Mouse (Mus musculus): ENCODE data around the gene Fancc. TPM values are rescaled to one million over a fixed set of nuclear protein-coding genes. Genes with fewer than 3 reads are reported as not detected.
"Not testable (repeated sequence)": the region's sequence is repeated elsewhere in the genome, so short reads cannot be mapped to it uniquely, and the experiment has no call there.

Gene Fancc
- polyA plus RNA-seq, 1 experiment from 2014 or later, result 12.8 TPM

- H3K27me3 ChIP-seq, result no peaks in the 10 kb centered on the region
- no peak overlapping the region for H3K27ac ChIP-seq
- H3K4me1 ChIP-seq (replicated peaks), result no peaks in the 10 kb centered on the region
- 63% methylated on average over 7 of the region's 7 CpGs for WGBS
- H3K4me3 ChIP-seq, result no peak overlapping the region
- ATAC-seq (replicated peaks; ENCODE audit: insufficient number of reproducible peaks, insufficient read depth, low FRiP score, low read depth), result no peak
- H3K4me2 ChIP-seq, result no peak overlapping the region
- H3K9ac ChIP-seq, result no peak overlapping the region
- no peaks in the 10 kb centered on the region for H3K9me3 ChIP-seq (replicated peaks)
- no peaks in the 10 kb centered on the region for H3K36me3 ChIP-seq
Measured at GRCm38 (mm10) chr13:63451140-63451539, 45.9 kb downstream of the Fancc start.

DNA sequence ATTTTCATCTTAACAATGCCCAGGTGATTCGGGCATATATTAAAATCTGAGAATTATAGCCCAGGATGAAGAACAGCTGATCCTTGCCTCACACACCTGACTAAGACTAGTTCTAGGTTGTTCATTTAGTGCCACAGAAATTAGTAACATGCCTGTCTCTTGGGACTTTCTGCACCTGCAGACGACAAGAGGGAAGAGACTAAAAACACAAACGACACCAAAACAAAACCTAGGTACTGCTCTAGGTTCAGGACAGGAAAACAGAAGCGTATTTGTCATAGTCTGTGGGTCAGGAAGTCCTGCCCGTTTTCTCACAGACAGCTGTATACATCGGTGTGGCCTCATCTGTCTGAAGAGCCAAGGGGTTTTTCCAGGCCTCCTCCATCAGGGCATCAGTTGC, 51.7 kb downstream of the Fancc start:
- Histone ChIP-seq H3K9ac (no peak overlapping the region), H3K4me3 (no peak overlapping the region), H3K27ac (no peak overlapping the region), H3K4me1 (replicated peaks) (no peaks in the 10 kb centered on the region), H3K9me3 (replicated peaks) (no peaks in the 10 kb centered on the region), H3K36me3 (no peaks in the 10 kb centered on the region), H3K4me2 (no peak overlapping the region), H3K27me3 (no peaks in the 10 kb centered on the region)
- ATAC-seq (replicated peaks; ENCODE audit: insufficient number of reproducible peaks, insufficient read depth, low FRiP score, low read depth), result no peak
- WGBS, result 66% methylated on average over 6 of the region's 6 CpGs

DNA sequence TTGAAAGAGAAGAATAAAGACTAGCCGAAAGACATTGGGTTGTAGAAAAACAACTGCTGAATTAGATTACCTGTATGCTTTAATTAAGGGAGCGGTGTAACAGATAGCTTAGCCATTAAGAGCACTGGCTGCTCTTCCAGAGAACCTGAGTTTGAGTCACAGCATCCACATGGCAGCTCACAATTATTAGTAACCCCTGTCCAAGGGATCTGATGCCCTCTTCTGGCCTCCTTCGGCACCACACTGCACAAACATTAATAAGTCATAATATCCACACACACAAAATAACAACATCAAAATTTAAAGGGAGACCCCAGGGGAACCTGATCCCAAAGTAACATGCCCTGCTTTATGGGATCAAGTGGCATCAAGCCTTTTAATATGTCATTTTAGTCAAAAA, 64.3 kb downstream of the Fancc start:
- Histone ChIP-seq H3K27ac (no peak overlapping the region), H3K9me3 (replicated peaks) (no peaks in the 10 kb centered on the region), H3K4me2 (no peak overlapping the region), H3K4me3 (no peak overlapping the region), H3K27me3 (no peaks in the 10 kb centered on the region), H3K9ac (no peak overlapping the region), H3K4me1 (replicated peaks) (0 out of 2 replicates have a peak, but pooled peaks cover 3% of the 10 kb centered on the region), H3K36me3 (no peaks in the 10 kb centered on the region)
- 92% methylated on average over 3 of the region's 3 CpGs for WGBS
- no peak for ATAC-seq (replicated peaks; ENCODE audit: insufficient number of reproducible peaks, insufficient read depth, low FRiP score, low read depth)

DNA sequence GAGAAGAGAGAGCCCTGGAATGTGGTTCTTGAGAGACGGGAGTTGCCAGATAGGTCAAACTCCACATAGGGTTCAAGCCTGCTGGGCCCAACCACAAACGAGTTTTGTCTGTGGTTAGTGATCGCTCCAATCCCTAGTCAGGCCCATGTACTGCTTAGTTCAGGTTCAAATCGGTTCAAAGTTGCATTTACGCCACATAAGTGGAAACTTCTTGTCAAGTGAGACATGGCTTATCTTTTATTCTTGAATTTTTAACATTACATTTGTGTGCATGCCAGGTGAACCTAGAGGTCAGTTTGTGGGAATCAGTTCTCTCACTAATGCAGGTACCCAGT, 65.3 kb downstream of the Fancc start:
- 13% methylated on average over 5 of the region's 5 CpGs for WGBS
- peak overlapping the region; percentile 66 for H3K4me2 ChIP-seq
- H3K27me3 ChIP-seq, result no peaks in the 10 kb centered on the region
- H3K4me3 ChIP-seq, result peak overlapping the region; percentile 72
- no peaks in the 10 kb centered on the region for H3K9me3 ChIP-seq (replicated peaks)
- no peak for ATAC-seq (replicated peaks; ENCODE audit: insufficient number of reproducible peaks, insufficient read depth, low FRiP score, low read depth)
- H3K36me3 ChIP-seq, result no peaks in the 10 kb centered on the region
- peak overlapping the region; percentile 98 for H3K27ac ChIP-seq
- H3K9ac ChIP-seq, result peak overlapping the region; percentile 78
- 0 out of 2 replicates have a peak, but pooled peaks cover 3% of the 10 kb centered on the region for H3K4me1 ChIP-seq (replicated peaks)

DNA sequence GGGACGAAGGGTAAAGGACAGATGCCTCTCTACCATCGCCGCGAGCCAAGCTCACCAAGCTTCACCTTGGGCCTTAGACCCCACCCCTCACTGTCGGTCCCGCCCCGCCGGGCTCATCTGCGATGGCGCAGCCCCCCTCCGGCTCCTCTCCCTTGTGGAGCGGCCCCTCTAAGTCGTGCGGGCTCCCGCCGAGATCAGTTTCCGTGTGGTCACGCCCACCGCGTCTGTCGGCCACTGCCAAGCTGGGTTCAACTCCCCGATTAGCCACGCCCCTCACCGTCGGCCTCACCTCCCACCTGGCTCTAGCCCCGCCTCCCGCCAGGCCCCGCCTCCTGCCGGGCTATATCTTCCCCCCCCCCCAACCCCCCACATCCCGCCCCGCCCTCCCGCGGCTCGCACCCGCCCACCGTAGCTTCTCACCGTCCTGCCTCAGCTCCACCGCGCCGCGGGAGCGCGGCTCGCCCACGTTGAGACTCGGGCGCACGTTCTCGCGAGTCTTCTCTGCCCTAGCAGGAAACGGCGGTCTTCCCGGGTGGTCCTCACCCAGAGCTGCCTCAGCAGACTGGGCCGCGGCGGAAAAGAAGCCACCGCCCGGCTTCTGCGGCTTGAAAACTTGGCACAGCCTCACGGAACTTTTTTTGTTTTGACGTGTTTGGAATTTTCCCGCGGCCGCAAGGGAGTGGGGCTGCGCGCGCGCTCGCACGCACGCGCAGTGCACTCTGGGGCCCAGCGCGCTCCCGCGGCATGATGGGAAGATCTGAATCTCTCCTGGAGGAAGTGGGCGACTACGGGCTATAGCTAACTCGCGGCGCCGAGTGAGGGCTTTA, 65.8 kb downstream of the Fancc start:
- Histone ChIP-seq H3K4me1 (replicated peaks) (0 out of 2 replicates have a peak, but pooled peaks cover 3% of the 10 kb centered on the region), H3K9ac (peak overlapping the region; percentile 78), H3K9me3 (replicated peaks) (no peaks in the 10 kb centered on the region), H3K4me3 (peak overlapping the region; percentile 72), H3K27ac (peak overlapping the region; percentile 98), H3K27me3 (no peaks in the 10 kb centered on the region), H3K36me3 (no peaks in the 10 kb centered on the region), H3K4me2 (peak overlapping the region; percentile 66)
- ATAC-seq (replicated peaks; ENCODE audit: insufficient number of reproducible peaks, insufficient read depth, low FRiP score, low read depth), result peak; percentile 96
- WGBS, result under 1% methylated on average over 72 of the region's 82 CpGs

- Histone ChIP-seq H3K27ac (peak overlapping the region; percentile 98), H3K27me3 (no peaks in the 10 kb centered on the region), H3K4me1 (replicated peaks) (0 out of 2 replicates have a peak, but pooled peaks cover 3% of the 10 kb centered on the region), H3K36me3 (no peaks in the 10 kb centered on the region), H3K9ac (peak overlapping the region; percentile 62), H3K4me3 (peak overlapping the region; percentile 72), H3K4me2 (peak overlapping the region; percentile 66), H3K9me3 (replicated peaks) (no peaks in the 10 kb centered on the region)
- WGBS, result under 1% methylated on average over 4 of the region's 4 CpGs
- peak; percentile 48 for ATAC-seq (replicated peaks; ENCODE audit: insufficient number of reproducible peaks, insufficient read depth, low FRiP score, low read depth)
Measured at GRCm38 (mm10) chr13:63430681-63431029, 66.4 kb downstream of the Fancc start.

DNA sequence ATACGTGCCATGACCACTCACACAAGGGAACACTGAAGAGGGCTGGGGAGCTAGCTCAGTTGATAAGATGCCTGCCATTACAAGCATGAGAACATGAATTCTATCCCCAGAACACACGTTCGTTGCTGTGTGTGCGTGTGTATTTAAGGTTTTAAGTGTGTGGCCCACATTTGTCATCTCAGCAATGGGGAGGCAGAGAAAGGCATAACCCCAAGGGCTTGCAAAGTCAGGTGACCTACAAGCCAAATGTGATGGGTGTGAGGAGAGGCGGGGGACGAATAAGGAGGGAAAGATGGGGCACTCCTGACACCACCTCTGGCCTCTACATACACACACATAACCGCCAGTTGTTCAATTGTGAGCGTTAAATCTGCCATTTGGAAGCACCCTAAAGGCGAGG, 66.9 kb downstream of the Fancc start:
- H3K9ac ChIP-seq, result 0 out of 2 replicates have a peak overlapping the region, but pooled peaks have one; percentile 62
- H3K27ac ChIP-seq, result peak overlapping the region; percentile 98
- no peaks in the 10 kb centered on the region for H3K27me3 ChIP-seq
- H3K36me3 ChIP-seq, result no peaks in the 10 kb centered on the region
- H3K4me1 ChIP-seq (replicated peaks), result 0 out of 2 replicates have a peak, but pooled peaks cover 3% of the 10 kb centered on the region
- whole genome bisulfite sequencing, result 77% methylated on average over 9 of the region's 9 CpGs
- H3K9me3 ChIP-seq (replicated peaks), result no peaks in the 10 kb centered on the region
- H3K4me2 ChIP-seq, result peak overlapping the region; percentile 66
- H3K4me3 ChIP-seq, result peak overlapping the region; percentile 72
- ATAC-seq (replicated peaks; ENCODE audit: insufficient number of reproducible peaks, insufficient read depth, low FRiP score, low read depth), result no peak

DNA sequence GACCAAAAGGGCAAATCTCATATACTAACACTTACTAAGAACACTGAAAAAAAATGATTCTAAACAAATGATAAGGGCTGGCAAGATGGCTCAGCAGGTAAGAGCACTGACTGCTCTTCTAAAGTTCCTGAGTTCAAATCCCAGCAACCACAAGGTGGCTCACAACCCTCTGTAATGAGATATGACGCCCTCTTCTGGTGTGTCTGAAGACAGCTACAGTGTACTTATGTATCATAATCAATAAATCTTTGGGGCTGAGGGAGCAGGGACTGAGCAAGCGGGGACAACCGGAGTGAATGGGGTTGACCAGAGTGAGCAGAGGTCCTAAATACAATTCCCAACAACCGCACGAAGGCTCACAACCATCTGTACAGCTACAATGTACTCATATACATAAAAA, 68.9 kb downstream of the Fancc start:
- not testable (repeated sequence) for ATAC-seq (replicated peaks; ENCODE audit: insufficient number of reproducible peaks, insufficient read depth, low FRiP score, low read depth); H3K9ac ChIP-seq
- WGBS, result 92% methylated on average over 5 of the region's 5 CpGs

DNA sequence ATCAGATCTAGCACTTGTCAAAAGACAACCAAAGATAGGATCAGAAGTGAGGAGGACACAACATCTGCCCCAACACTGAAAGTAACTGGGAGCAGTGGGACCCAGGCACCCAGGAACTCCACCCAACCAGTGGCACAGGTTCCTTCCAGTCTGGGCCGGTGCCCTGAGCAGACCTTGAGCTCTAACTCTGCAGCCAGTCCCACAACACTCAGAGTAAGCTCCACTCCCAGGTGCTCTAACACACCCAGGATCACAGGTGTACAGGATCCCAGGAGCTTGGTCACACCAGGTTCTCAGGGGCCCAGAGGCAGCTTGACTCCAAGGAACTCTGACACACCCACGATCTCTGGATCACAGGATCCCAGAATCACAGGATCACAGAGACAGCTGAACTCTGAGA, 74.0 kb downstream of the Fancc start:
- Histone ChIP-seq H3K4me3 (no peak overlapping the region), H3K36me3 (no peaks in the 10 kb centered on the region), H3K9ac (no peak overlapping the region), H3K27me3 (no peaks in the 10 kb centered on the region), H3K4me2 (no peak overlapping the region), H3K9me3 (replicated peaks) (no peaks in the 10 kb centered on the region), H3K4me1 (replicated peaks) (no peaks in the 10 kb centered on the region), H3K27ac (no peak overlapping the region)
- WGBS, result 94% methylated on average over 2 of the region's 2 CpGs
- no peak for ATAC-seq (replicated peaks; ENCODE audit: insufficient number of reproducible peaks, insufficient read depth, low FRiP score, low read depth)

More for the DNA sequence above, 68.9 kb downstream of the Fancc start:
- H3K27ac ChIP-seq; H3K9me3 ChIP-seq (replicated peaks); H3K27me3 ChIP-seq; H3K4me2 ChIP-seq; H3K36me3 ChIP-seq; H3K4me1 ChIP-seq (replicated peaks); H3K4me3 ChIP-seq: not testable (repeated sequence)

GRCm38 (mm10) chr13:63421225-63421624, 75.9 kb downstream of the Fancc start:
- no peak overlapping the region for H3K9ac ChIP-seq

GRCm38 (mm10) chr13:63418148-63418547, 78.9 kb downstream of the Fancc start:
- Histone ChIP-seq H3K4me2 (no peak overlapping the region), H3K4me1 (replicated peaks) (no peaks in the 10 kb centered on the region), H3K27me3 (no peaks in the 10 kb centered on the region), H3K4me3 (no peak overlapping the region), H3K36me3 (no peaks in the 10 kb centered on the region), H3K27ac (no peak overlapping the region), H3K9me3 (replicated peaks) (no peaks in the 10 kb centered on the region), H3K9ac (no peak overlapping the region)
- ATAC-seq (replicated peaks; ENCODE audit: insufficient number of reproducible peaks, insufficient read depth, low FRiP score, low read depth), result no peak
- 70% methylated on average over 2 of the region's 2 CpGs for WGBS

More at GRCm38 (mm10) chr13:63421225-63421624, 75.9 kb downstream of the Fancc start:
- H3K9me3 ChIP-seq (replicated peaks), result no peaks in the 10 kb centered on the region
- no peaks in the 10 kb centered on the region for H3K36me3 ChIP-seq
- H3K27me3 ChIP-seq, result no peaks in the 10 kb centered on the region
- no peak for ATAC-seq (replicated peaks; ENCODE audit: insufficient number of reproducible peaks, insufficient read depth, low FRiP score, low read depth)
- no peaks in the 10 kb centered on the region for H3K4me1 ChIP-seq (replicated peaks)
- H3K4me3 ChIP-seq, result no peak overlapping the region
- H3K4me2 ChIP-seq, result no peak overlapping the region
- no peak overlapping the region for H3K27ac ChIP-seq

DNA sequence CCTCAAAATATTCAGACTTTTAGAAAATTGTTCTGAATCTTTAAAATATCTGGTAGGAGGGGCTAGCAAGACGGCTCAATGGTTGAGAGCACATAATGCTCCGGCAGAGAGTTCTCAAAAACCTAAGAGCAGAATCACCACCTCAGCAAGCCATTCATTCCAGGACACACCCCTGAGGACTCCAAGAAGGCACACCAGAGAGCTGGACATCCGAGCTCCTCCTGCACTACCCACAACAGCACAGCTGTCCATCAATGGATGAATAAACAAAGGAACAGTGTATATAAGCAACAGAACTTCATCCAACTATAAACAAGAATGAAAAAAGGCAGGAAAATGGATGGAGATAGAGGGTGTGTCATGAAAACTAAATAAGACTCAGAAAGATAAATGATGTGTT, 80.3 kb downstream of the Fancc start:
- H3K4me1 ChIP-seq (replicated peaks), result 0 out of 2 replicates have a peak, but pooled peaks cover 5% of the 10 kb centered on the region
- H3K36me3 ChIP-seq, result no peaks in the 10 kb centered on the region
- H3K4me2 ChIP-seq, result no peak overlapping the region
- no peak overlapping the region for H3K9ac ChIP-seq
- no peaks in the 10 kb centered on the region for H3K27me3 ChIP-seq
- no peak for ATAC-seq (replicated peaks; ENCODE audit: insufficient number of reproducible peaks, insufficient read depth, low FRiP score, low read depth)
- H3K9me3 ChIP-seq (replicated peaks), result no peaks in the 10 kb centered on the region
- WGBS, result 51% methylated on average over 3 of the region's 3 CpGs
- H3K27ac ChIP-seq, result no peak overlapping the region
- no peak overlapping the region for H3K4me3 ChIP-seq
